Mouse (Mus musculus) neural tube, embryonic 12.5 days (tissue): ENCODE measurements at regions not wholly inside any gene's neighbourhood (a gene's known extent, or its start where the extent isn't known, plus 50 kb on each side); places are given as distances from the start of the nearest gene placed in this dataset.

Source experiments
- ATAC-seq: fragments of 200-750 bp; cut with Nextera tagmentation; 2 replicates; pipeline ENCODE4 v1.8.0; 2017; ENCODE audit warnings: low read depth, mild to moderate bottlenecking, moderate TSS enrichment, moderate library complexity; ENCODE audit not compliant: low FRiP score
- H3K27ac ChIP-seq: fragments of 300-500 bp; sonication (generic); 2 replicates; pipeline ENCODE4 v1.5.1; 2016
- H3K27me3 ChIP-seq: fragments of 300-500 bp; sonication (generic); replicated peaks from 2 replicates; pipeline ENCODE4 v1.6.1; 2016; ENCODE audit warnings: mild to moderate bottlenecking
- H3K36me3 ChIP-seq: fragments of 300-500 bp; sonication (generic); 2 replicates; pipeline ENCODE4 v1.6.1; 2016; ENCODE audit warnings: mild to moderate bottlenecking
- H3K4me1 ChIP-seq: fragments of 300-500 bp; sonication (generic); 2 replicates; pipeline ENCODE4 v1.6.1; 2016
- H3K4me2 ChIP-seq: fragments of 300-500 bp; sonication (generic); replicated peaks from 2 replicates; pipeline ENCODE4 v1.6.1; 2016; ENCODE audit warnings: mild to moderate bottlenecking
- H3K4me3 ChIP-seq: fragments of 300-500 bp; sonication (generic); 2 replicates; pipeline ENCODE4 v1.5.1; 2016
- H3K9ac ChIP-seq: fragments of 300-500 bp; sonication (generic); 2 replicates; pipeline ENCODE4 v1.6.1; 2016; ENCODE audit warnings: mild to moderate bottlenecking
- H3K9me3 ChIP-seq: fragments of 300-500 bp; sonication (generic); 2 replicates; pipeline ENCODE4 v1.6.1; 2016; ENCODE audit warnings: mild to moderate bottlenecking
- WGBS: fragments of 180-500 bp; shearing (Covaris S2); methylation state at CpG from one replicate; pipeline ENCODE4 v1.1.7; 2016; 5-methylcytosine and 5-hydroxymethylcytosine counted together

GRCm38 (mm10) chr17:89272141-89272540, 71.7 kb upstream of the Fshr start:
- no peak for ATAC-seq
- H3K4me1 ChIP-seq = no peaks in the 10 kb centered on the region
- no peak overlapping the region for H3K9ac ChIP-seq
- no peak overlapping the region for H3K27ac ChIP-seq
- H3K27me3 ChIP-seq = no peaks in the 10 kb centered on the region
- H3K9me3 ChIP-seq = no peaks in the 10 kb centered on the region
- no peak overlapping the region for H3K4me3 ChIP-seq
- no peak overlapping the region for H3K4me2 ChIP-seq
- H3K36me3 ChIP-seq = no peaks in the 10 kb centered on the region

GRCm38 (mm10) chr17:89255687-89256086, 55.2 kb upstream of the Fshr start:
- no peak for ATAC-seq
- Histone ChIP-seq H3K36me3 (no peaks in the 10 kb centered on the region), H3K27me3 (no peaks in the 10 kb centered on the region), H3K27ac (no peak overlapping the region), H3K4me3 (no peak overlapping the region), H3K4me1 (no peaks in the 10 kb centered on the region), H3K9me3 (no peaks in the 10 kb centered on the region), H3K9ac (no peak overlapping the region), H3K4me2 (no peak overlapping the region)
- WGBS = 83% methylated on average over 3 of the region's 3 CpGs

GRCm38 (mm10) chr17:89250811-89251210, 50.3 kb upstream of the Fshr start:
- H3K4me1 ChIP-seq = no peaks in the 10 kb centered on the region
- H3K27ac ChIP-seq = no peak overlapping the region
- no peak overlapping the region for H3K4me2 ChIP-seq
- WGBS = 79% methylated on average over 5 of the region's 5 CpGs
- H3K9me3 ChIP-seq = no peaks in the 10 kb centered on the region
- no peaks in the 10 kb centered on the region for H3K27me3 ChIP-seq
- no peak for ATAC-seq
- H3K4me3 ChIP-seq = no peak overlapping the region
- H3K9ac ChIP-seq = no peak overlapping the region
- H3K36me3 ChIP-seq = no peaks in the 10 kb centered on the region
